Mouse (Mus musculus): ENCODE data around the gene Foxd2.

Gene Foxd2

DNA sequence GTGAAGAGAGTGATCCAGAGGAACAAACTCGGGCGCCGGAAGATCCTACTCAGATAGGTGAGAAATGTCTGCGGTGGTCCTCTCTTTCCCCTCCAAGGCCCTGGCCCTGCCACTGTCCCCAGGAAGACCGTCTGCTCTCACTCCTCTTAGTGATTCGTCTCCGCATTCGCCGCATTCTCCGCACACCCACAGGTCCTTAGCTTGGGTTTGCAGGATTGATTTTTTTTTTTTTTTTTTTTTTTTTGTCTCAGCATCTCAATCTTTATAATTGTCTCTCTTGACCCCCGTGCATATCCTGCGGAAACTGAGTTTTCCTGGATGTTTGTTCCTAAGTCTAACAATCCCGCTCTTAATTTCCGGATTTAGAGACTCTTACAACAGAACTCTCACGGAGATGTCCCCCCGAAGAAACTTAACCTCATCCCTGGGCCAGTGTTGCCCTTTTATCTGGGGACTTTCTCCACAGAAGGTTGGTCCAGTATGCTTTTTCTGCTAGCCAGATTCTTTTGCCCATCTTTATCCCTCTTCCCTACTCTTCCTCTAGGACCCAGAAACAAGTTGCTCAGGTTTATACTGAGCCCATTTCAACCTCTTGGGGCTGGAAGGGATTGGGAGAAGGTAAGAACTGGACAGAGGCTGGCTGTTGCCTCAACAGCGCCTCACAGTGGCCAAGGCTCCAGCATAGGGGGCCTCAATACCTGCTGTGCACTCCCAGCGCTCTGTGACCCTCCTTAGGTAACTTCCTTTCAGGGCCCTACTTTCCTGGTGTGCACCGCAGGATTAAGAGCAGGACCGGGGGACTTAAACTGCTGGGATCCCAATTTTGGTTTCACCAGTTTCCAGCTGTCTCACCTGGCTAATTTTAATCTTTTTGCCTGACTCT lies 1.2 kb upstream of the Foxd2 start:
- DNase-seq, result peak in 1 of 2 experiments; percentile 41

GRCm38 (mm10) chr4:114907951-114908828 lies 483 bp downstream of the Foxd2 start:
- DNase-seq, result peak; percentile 29 to 52

- peak in 1 of 2 experiments; percentile 40 for DNase-seq
These were observed 1.4 kb downstream of the Foxd2 start for GRCm38 (mm10) chr4:114907056-114907917.

GRCm38 (mm10) chr4:114905969-114906680 lies 2.5 kb downstream of the Foxd2 start:
- DNase-seq, result no peak

- DNase-seq, result no peak
These were observed 3.2 kb downstream of the Foxd2 start for GRCm38 (mm10) chr4:114905501-114905900.

GRCm38 (mm10) chr4:114903422-114903782 lies 5.3 kb downstream of the Foxd2 start:
- peak in 1 of 2 experiments; percentile 52 for DNase-seq

DNA sequence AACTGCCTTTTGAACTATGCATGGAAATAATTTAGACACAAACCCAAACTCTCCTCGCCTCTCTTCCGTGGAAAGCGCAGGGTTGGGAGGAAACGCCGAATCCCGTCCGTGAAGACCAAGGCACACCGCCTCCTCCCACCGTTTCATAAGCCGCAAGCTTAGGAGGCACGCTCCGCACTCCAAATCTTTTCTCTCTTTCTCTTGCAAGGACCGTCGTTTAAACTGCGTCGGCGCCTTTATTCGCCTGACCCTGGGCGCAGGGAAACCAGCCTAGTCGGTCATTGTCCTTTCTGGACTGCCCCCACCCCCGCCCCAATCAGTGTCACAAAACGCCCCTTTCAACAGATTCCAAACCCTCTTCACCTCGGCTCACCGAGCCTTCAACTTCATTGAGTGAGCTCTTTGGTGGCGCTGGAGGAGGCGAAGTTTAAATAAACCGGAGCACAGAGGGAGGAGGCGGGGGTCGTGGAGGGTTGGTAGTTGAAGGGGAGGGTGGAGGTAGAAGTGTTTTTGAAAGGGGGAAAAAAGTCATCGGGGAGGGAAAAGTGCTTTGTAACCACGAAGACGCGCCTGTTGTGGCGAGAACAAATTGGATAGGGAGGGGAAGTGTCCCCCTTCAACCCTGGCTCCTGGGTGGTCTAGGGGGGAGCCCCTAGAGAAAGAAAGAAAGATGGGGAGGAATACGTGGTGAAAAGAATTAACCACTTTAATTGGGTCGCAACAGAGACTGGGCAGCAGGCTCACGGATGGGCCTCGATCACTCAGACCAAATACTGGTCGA lies 5.8 kb downstream of the Foxd2 start:
- peak in 1 of 2 experiments; percentile 43 for DNase-seq

DNA sequence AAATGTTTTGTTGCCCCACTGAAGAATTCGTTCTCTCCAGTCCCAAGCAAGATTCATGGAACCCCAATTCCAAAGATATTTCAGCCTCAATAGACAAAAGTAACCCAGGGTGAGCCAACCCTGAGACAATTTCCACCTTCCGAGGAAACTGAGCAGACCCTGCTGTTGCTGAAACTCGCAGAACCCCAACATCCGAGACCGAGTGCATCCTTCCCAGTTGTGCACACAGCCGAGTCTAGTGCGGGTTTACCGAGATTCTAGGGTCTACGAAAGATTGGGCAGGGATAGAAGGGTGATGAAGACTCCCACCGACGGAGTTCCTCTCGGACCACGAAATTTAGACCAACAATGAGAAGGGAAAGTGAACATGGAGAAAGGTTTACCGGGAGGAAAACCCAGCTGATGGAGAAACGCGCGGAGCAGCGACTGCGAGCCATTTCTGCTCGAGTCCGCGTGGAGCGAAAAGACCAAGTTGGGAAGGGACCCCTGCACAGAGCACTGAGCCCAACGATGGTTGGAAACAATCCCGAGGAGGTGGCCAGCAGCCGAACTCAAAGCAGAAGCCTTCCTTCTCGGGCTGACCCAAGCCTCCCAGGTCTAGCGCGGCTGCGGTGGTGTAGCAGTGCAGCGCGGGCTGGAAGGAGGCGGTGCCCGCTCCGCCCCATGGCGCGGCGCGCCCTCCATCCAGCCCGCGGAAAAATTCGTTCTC lies 6.9 kb downstream of the Foxd2 start:
- peak; percentile 44 to 51 for DNase-seq

- DNase-seq, result no peak
These were observed 7.6 kb downstream of the Foxd2 start for GRCm38 (mm10) chr4:114900866-114901642.

DNA sequence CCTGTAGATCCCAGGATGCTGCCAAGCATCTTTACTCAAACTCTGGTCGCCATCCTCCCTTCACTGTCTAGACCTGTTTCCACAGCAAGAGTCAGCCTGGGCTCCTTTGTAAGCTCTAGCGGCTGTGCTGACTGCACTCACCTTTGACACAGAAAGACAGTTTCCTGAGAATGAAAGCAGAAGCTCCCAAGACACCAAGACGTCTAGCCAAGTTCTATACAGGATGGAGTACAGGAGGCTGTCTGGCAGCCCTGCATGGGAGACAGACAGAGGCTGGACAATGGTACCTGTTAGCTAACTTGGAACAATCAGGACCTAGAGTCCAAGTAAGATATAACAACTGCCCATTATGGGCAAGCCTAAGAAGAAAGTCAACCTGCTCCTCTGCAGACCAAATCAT lies 8.8 kb downstream of the Foxd2 start:
- no peak for DNase-seq

DNA sequence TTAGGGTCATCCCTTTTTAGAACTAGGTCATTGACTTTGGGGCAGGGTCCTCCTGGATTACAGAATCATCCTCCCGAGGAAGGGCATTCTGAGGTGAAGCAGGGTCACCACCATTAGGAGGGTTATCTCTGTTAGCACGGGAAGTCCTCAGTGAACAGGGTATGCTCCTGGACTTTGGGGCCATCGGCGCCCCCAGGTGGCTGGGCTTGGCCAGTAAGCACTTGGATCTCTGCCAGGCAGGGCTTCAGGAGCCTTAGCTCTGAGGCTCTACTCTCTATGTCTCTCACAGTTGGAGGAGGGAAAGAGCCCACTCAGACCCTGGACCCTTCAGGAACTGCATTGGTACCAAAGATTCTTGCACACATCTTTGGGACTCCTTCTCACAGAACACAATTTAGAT lies 10.8 kb downstream of the Foxd2 start:
- peak; percentile 55 to 63 for DNase-seq

- no peak for DNase-seq
These were observed 26.4 kb downstream of the Foxd2 start for GRCm38 (mm10) chr4:114882232-114882631.

- DNase-seq, result peak; percentile 51 to 76
These were observed 32.2 kb downstream of the Foxd2 start for GRCm38 (mm10) chr4:114876441-114876972.

GRCm38 (mm10) chr4:114869765-114870490 lies 38.7 kb downstream of the Foxd2 start:
- peak; percentile 36 to 40 for DNase-seq

GRCm38 (mm10) chr4:114863166-114863565 lies 45.5 kb downstream of the Foxd2 start:
- DNase-seq, result no peak

GRCm38 (mm10) chr4:114858426-114858825 lies 50.2 kb downstream of the Foxd2 start:
- no peak for DNase-seq
